Mouse (Mus musculus) gastrocnemius, postnatal 25 days (tissue): ENCODE data around the gene Mnd1. TPM values are rescaled to one million over a fixed set of nuclear protein-coding genes. Genes with fewer than 3 reads are reported as not detected.

Experiments
- DNase-seq: peaks from one replicate; pipeline ENCODE4 v3.0.0; 2022
- total RNA-seq, 2 experiments: library from RNA; stranded (reverse); gene quantifications; 1 replicate in 1 of 2; 2 replicates in 1 of 2; pipeline ENCODE4 v1.2.3; 2021

The Mnd1 gene
- total RNA-seq, 2 experiments from 2014 or later: 2.1 to 3.3 TPM

DNA sequence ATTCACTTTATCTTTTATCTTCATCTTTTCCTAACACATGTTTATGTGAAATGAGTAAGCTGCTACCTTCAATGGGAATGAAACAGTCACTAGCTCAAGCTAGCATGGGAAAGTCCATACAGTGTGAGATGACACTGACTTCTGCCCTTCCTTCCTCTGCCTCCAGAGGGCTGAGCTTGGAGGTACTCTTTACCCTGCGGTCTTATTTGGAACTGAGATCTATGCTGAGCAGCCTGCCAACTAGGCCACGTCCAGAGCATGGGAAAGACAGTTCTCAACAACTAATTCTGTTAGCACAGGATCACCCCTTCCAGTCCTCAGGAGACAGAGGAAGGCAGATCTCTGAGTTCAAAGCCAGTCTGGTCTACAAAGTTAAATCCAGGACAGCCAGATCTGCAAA lies 64.6 kb downstream of the Mnd1 start:
- DNase-seq: no peak

DNA sequence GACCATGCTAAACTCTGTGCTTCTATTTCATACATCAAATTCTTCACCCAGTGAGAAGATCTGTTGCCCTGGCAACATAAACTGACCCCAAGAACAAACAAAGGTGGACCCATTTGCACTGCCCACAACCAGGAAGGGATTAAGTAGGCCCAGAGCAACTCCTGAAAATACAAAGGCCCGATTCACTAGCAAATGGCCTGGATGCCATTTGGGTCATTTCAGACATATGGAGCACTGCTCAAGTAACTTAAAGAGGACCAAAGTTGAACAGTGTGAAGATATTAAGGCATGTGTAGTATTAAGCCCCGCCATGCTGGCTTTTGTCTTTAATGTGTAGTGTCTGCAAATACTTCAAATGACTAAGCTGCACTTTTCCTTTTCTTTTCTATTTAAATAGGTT lies 68.7 kb downstream of the Mnd1 start:
- no peak for DNase-seq

DNA sequence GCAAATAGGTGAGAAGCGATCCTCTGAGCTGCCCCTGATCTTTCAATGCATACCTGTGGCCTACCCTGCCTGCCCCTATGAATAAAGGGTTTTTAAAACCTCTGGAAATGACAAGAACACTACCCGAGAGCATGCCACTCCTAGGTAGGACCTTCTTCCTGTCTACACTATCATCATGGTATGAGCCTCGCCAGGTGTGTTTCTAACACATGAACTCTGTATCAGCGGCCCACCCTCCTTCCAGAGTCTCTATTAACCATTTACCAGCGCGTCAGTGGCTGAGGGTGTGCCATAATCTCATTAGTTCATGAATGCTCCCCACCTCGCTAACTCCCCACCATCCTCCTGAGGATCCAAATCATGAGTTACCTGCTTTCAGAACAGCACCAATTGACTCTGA lies 69.2 kb downstream of the Mnd1 start:
- DNase-seq: no peak

DNA sequence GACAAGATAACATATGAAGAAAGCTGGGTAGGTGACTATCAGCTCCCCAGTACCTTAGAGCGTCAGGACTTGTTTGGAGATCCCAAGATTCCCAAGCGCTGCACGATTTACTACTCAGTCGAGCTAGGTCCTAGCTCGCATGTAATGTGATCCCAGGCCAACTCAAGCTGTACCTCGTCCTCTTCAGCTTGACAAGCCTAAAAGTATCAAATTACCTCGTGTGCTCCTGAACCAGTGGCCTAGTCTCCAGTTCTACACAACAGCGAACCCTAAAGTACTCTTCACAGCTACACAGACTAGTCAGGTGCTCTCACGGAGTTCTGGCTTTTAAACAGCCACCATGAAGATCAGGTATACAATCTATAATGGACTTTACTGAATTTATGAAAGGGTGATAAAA lies 70.2 kb downstream of the Mnd1 start:
- DNase-seq: no peak

DNA sequence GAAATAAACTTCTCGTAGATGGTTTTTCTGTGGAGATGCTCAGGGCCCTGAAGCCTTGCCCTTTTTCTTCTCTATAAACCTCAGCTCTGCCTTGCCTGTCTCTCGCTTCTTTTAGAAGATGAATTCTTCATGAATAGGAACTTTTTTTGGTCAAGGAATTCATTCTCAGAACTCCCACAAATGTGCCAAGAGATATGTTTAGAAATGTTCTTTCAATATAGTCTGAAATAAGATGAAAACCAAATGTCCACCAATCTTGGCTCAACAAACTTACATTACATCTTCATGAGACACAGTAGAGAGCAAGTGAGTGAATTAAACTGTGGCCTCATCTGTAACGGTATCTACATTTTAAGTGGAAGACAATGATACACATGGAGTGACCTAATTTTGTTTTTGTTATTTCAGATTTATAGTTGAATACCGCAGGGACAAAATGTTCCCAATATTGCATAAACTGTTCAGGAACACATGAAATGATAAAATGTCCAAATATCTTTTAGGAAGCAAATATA lies 74.3 kb downstream of the Mnd1 start:
- DNase-seq: no peak

DNA sequence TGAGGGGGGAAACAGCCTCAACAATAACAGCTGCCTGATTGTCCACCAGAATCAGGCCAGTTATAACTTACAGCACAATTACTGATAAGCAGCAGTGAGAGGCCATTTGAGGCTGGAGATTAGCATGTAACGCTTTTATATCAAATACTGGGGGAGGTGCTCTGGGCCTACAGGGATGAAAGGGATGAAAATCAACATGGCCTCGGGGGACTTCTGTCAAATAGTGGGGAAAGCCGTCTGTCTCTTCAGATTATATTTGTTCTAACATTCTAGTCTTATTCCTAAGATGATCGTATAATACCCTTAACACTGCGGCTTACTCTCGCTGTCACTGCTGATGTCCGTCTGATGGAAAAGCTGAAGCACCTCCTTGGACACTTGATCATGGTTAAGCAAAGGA lies 75.5 kb downstream of the Mnd1 start:
- no peak for DNase-seq

DNA sequence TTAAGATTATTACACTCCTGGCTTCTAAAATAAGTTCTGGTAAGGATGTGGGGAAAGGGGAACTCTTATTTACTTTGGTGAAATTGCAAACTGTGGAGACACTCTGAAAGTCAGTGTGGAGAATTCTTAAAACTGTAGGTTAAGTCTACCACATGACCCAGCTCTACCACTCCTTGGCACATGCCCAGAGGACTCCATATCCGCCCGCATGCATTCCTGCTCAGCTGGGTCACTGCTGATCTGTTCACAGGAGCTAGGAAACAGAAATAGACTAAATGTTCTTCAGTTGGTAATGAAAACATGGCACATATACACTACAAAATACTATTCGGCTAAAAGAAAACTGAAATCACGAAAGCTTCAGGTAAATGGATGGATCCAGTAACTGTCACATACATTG lies 78.1 kb downstream of the Mnd1 start:
- DNase-seq: no peak

DNA sequence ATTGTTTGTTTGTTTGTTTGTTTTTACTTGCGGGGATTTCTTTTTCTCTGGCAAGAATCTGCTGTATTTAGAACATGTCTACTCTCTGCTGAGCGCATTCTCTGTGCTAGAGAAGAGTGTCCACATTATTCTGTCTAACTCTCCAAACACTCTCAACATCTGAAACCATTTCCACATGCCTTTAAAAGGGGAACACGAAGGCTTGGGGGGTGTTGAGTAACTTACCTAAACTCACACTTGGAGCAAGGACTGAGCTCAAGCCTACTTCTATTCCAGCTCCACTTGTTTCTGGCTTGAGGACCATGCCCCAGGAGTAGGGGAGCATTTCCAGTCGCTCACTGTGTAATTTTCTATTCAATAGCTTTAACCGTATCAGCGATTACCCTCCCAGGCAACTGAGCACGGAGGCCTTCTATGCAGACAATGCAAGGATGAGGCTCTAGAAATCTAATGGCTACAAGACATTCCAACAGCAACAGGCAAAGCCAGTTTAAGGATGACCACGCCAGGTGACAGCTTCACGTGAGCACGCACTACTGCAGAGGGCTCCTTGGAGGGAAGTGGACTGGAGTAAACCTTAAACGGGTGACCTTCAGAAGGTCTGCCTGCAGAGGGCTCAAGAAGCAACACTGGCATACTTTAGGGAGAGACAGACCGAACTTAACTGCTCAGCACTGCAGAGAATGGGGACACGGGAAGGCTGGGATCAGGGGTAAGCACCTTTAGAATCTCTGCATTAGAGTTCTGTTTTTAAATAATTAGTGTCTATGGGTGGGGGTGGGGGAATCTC lies 78.8 kb downstream of the Mnd1 start:
- DNase-seq: no peak

DNA sequence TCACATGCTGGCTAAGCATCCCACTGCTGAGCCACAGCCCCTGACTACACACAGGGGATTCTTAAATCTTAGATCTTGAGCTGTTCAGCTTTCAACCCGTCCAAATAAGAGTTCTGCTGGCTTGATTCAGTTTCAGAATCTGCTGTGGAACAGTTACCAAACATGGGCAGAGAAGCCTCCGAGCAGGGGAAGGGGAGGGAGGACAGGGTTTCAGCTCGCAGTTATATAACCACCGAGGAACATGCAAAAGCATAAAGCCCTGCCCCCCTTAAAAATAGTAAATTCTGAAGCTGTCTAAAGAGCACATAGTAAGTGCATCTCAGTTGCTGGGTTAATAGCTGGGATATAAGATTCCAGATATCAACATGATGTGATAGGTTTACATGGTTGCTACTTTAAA lies 80.1 kb downstream of the Mnd1 start:
- DNase-seq: no peak

DNA sequence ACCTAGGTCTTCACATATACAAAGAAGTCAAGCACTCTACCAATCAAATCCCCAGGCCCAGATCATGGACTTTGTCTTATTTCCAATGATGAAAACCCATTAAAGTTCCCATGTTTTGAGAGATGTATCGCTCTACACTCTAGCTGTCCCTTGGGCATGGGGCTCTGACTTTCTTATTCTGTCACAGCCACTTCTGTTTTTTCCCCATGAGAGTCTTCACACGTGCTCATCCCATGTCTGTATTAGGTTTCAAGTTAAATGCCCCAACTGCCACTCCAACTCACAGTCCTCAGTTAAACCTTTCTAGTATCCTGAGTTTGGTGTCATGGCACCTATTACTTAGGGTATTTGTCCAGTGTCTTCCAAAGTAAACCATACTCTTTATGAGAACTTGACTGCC lies 80.8 kb downstream of the Mnd1 start:
- DNase-seq: no peak

DNA sequence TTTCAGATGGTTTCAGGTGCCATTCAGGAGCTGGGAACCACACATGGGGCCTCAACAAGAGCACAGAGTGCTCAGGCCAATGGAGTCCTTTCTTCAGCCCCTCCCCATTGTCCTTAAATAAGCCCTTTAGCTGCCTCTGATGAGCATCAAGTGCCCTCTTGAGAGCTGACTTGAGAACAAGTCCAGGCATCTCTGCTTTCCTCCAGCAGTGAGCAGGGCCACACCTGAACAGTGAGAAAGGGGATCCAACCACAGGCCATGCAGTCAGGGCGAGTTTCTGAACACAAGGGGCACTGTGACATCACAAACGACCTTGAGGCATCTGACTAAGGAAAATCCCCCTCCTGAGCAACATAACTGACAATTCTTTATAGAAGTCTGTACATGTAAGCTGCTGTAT lies 83.9 kb downstream of the Mnd1 start:
- DNase-seq: no peak

DNA sequence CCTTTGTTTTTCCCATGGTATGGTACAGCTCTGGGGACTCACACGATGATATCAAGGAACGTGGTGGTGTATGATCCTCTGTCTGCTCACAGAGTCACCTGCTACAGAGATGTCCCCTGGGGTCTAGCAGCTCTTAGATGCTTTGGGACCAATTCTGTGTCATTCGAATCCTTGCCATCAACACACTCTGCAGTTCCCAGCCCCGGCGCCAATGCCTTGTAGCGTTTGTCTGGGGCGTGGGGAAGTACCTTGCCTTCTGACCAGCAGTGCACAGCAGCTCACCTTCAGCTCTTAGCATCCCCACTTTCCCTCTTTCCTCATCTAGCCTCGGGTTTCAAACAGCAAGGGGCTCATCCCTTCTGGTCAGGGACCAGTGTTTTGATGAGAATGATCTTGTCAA lies 84.8 kb downstream of the Mnd1 start:
- no peak for DNase-seq

DNA sequence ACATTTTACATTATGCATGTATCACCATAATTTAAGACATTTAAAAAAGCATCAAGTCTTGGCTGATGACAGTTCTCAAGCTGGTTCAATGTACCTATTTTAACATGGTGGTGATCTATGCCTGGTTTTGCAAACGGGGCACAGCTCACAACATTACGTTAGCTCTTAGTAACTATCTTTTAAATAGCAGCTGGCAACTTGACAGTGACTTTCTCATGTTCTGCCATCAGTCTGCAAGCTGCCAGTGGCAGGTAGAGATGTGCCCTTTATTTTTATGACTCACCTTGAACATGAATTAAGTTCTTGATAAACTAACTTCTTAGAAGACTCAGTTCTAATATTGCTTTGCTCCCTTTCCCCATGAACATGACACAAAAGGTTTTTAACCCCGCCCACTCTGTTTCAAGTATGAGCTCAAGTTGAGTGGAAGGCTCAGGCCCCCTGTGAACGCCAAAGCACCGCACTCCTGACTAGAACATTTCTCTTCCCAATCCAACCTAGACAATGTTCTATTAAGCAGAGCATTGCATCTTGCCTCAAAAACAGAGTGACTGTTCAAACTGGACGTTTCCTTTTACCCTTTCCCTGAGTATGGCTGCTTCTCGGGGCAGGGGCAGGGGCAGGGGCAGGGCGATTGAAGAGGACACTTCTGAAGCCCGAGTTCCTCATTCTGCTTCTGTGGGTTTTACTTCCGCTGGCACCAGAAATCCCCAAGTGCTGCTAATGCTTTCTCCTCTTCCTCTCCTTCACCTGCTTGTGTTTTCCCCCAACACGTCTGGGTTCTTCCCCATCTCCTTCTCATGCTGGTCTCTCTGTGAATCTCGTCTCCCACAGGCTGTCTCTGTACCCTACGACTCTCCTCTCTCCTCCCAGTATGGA lies 86.5 kb downstream of the Mnd1 start:
- no peak for DNase-seq

DNA sequence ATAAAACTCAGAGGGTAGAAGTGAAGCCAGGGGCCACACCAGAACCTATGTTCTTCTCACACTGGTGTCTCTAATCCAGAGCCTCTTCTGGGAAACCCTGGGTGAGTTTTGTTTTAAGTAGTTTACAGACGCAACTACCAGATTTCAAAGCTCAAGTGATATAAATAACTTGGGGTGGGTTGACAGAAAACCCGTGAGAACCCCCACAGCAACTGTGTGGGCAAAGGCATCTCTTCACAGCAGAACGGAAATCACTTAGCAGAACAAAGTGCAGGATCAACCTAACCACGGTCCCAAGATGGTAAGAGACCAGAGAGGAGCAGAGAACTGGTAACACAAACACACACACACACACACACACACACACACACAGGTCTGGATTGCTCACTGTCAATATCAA lies 89.8 kb downstream of the Mnd1 start:
- DNase-seq: no peak

DNA sequence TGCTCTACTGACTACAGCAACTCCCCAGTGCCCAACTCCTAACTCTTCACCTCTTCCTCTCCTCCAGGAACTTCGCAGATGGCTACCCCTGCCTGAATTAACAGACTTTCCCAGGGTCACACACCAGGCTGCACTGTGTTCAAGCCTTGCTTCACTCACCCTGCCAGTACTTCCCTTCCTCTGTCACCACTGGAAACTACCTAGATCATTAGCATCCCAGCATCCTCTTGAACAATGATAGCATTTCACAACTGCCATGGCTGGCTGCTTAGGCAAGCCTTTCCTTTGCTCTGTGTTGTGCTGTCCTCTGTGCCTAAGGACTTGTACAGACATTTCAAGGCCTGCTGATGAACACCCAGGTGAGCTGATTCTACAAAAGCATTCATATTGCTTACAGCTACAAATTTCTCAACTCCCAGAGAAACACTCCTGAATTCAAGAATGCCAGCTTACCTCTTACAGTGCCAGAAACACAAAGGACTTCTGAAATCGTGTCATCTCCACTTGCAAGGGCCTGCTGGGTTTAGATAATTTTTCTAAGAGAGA lies 92.1 kb downstream of the Mnd1 start:
- DNase-seq: no peak

DNA sequence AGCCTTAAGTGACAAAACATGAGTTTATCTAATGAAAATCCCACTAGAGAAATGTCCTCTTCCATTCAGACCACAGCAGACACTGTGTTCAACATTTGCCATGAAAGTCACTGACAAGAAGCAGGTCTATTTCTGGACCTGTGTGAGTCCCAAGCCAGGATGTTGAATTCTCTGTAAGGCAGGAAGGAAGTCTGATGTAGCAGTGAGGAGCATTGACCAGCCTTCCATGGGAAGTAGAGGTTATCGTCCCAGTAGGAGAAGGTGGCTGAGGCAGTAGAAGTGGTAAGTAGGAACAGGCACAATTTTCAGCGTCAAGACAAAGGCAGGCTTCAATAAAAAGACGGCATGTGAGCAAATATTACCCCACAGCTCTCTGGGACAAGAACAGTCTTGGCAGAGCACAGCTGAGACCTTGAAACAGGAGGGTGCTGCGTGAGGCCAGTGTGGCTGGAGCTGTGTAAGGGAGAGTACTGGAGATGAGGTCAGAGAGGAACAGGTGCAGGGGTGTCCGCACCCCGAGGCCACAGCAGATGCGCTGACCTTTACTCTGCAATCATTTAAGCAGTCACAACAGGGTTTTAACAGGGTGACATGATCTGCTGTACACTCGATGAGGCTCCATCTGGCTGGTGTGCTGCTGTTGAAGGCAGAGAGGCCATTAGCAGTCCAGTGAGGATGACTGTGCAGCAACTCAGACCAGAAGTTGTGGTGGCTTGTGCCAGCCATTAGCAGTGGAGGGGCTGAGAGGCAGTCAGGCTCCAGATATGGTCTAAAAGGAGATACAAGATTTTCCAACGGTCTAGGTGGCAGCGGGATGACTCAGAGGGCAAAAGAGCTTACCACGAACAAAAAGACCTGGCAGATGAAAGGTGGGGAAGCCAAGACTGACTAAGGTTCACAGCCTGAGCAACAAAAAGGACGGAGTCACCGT lies 93.8 kb downstream of the Mnd1 start:
- peak; percentile 74 for DNase-seq

DNA sequence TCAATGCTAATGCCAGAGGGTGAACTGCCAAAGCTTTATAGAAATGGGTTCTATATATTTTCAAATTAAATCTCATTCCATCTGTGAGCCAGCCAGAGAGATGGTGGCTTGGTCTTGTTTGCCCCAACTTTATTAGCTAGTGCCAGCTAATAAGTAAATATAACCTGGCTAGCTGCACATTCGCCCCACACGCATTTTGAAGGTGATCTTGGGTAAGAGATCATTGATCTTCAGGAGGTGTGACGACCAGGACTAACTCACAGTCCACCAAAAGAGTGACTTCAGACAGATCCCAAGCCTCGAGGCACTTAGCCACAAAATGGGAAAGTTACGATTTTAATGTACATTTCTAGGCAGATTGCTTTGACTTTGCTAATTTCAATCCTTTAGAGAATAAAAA lies 94.6 kb downstream of the Mnd1 start:
- DNase-seq: no peak

DNA sequence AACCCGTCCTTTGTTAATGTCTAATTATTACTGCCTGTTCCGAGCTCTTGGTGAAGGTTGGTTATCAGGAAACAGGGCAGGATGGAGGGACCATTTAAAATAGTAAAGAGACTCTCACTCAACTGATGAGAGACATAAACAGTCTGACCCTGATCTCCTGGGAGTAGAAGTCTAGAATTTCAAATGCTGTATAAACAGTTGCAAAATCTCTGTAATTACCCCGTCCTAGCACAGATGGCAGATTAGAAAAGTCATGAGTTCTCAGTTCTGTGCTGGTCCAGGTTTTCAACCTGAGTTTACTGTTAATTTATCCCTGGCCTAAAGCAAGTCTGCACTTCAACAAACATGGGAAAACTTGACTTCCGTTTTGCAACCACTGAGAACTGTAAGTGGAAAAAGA lies 95.5 kb downstream of the Mnd1 start:
- DNase-seq: no peak

DNA sequence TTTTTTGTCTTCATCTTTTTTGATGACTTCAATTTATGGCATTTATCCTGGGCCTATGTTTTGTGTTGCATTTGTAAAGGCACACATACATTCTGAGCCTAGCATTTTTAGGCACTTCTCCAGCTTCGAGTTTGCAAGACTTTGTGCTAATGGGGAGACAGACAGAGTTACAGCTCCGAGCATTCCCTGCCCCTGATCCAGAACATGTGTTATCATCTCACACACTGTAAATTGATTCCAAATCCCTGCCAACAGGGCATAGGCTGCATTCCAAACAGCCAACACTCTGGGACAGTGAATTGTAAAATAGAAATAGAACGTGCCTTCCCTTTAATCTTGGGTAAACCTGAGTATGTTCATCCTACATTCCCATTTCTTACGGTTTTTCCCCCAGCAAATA lies 95.9 kb downstream of the Mnd1 start:
- DNase-seq: no peak

DNA sequence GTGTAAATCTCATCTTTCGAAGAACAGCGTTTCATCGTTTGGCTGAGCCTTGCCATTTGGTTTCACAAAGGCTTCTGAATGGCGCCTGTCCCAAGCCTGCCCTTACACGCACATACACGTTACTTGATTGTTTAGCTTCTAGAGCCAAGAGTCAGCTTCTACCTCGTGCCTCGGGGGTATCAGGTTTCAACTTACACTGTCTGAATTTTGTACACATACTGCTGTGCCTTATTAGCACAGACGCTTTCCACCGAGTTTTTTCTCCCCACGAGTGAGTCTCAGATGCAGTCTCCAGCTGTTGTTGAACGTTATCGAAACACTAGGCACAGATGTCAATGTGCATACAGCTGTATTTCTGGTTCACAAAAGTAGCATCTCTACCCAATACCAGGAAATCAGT lies 96.3 kb downstream of the Mnd1 start:
- no peak for DNase-seq

DNA sequence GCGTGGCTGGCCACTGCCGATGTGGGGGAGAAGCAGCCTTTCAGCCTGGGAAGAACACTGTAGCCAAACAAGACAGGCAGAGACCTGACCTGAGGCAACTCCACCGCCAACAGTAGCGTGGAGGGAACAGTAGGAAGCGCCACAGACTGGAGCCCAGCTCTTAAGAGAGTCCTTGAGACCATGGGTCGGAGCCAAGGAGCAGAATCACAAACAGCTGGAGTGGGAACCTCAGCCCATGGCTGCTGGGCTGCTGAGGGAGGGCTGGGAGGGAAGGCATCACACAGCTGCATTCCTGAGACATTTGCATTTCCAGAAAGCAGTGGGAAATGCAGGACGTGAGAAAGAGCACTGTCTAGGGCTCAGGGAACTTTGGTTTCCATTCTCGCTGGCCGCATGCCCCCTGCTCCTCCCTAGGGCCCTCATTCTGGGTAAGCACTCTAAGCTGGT lies 106.8 kb downstream of the Mnd1 start:
- peak; percentile 53 for DNase-seq

DNA sequence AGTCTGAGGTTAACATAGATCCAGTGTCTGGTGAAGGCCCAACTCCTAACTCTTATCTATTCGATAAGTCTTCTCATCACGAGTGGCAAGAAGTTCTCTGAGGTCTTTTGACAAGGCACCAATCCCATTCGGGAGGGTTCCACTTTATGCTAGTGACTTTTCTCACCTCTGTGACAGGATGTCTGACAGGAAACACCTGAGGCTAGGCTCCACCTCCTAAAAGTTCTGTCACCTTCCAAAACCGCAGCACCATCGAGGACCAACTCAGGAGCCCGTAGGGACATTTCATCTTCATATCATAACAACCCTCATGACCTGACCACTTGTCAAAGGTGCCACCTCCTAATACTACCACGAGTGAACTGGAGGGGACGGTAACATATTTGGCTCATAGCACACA lies 109.4 kb downstream of the Mnd1 start:
- no peak for DNase-seq
